Mouse (Mus musculus): ENCODE data around the gene Pcgf1. TPM values are rescaled to one million over a fixed set of nuclear protein-coding genes. Genes with fewer than 3 reads are reported as not detected.
A peak's percentile ranks its signal among the peaks of the same experiment; 100 is the strongest.

The Pcgf1 gene
- polyA plus RNA-seq, 1 experiment from 2014 or later = 29.9 TPM

DNA sequence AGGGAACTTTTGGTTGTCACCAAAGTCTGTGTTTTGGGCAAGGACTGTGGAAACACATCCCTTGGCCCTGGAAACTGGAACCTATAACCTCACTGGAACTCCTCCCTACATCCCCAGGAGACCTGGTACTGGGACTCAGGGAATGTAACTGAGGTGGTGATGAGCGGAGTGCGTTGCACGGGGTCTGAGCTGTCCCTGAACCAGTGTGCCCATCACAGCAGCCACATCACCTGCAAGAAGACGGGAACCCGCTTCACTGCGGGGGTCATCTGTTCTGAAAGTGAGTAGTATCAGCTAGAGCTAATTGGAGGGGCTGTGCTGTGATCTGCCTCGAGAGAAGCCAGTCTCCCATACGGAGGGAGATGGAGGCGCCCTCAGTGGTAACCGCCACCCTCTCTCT lies 28.3 kb upstream of the Pcgf1 start:
- H3K27me3 ChIP-seq (ENCODE audit: insufficient read depth, low read length) = no peaks in the 10 kb centered on the region
- H3K4me3 ChIP-seq (ENCODE audit: low read depth, low read length) = no peak overlapping the region
- peaks cover 28% of the 10 kb centered on the region for H3K36me3 ChIP-seq (ENCODE audit: insufficient read depth)
- 64% methylated on average over 10 of the region's 10 CpGs for WGBS
- H3K9me3 ChIP-seq (ENCODE audit: low read depth, low read length) = no peaks in the 10 kb centered on the region
- DNase-seq = no peak
- no peak overlapping the region for H3K9ac ChIP-seq
- no peak overlapping the region for H3K4me2 ChIP-seq
- ATAC-seq (ENCODE audit: insufficient read depth) = no peak
- H3K27ac ChIP-seq (ENCODE audit: low read depth) = no peak overlapping the region
- H3K4me1 ChIP-seq (ENCODE audit: insufficient read depth) = no peaks in the 10 kb centered on the region
- no peak for TF ChIP-seq CTCF (IDR thresholded peaks at IDR 0.05; ENCODE audit: low read depth)

DNA sequence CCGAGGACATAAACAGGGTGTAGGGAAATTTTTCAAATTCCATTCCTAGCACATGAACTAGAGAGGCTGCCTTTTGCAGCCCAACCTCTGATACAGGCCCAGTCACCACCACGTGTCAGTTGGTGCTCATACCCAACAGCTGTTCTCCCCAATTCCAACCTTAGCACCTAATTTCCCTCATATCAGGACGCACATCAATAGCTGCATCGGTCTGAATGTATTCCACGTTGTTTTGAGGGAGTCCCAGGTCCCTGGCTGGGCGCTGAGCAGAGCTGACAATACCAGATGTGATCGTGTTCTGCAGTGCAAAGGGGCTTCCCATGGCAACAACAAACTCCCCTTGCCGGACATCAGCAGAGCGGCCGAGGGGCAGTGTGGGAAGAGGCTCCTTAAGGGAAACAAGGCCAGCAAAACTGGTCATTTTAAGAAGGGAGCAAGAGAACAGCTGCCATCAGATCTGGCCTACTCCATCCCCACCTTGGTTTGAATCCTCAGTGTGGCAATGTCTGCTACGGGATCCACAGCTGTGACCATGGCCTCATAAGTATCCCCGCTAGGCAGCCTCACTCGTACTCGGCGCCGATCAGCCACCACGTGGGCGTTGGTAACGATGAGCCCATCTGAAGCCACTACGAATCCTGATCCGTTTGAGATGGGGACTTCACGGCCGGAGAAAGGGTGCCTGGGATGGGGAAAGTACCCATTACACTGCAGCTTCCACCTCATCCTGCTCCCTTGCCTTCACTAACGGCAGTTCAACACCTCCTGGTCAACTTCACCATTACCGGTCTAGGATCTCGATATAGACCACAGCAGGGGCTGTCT lies 24.3 kb upstream of the Pcgf1 start:
- Histone ChIP-seq H3K4me2 (peak overlapping the region; percentile 95), H3K9ac (peak overlapping the region; percentile 92), H3K27me3 (ENCODE audit: insufficient read depth, low read length) (no peaks in the 10 kb centered on the region), H3K36me3 (ENCODE audit: insufficient read depth) (peaks cover 51% of the 10 kb centered on the region), H3K4me3 (ENCODE audit: low read depth, low read length) (peak overlapping the region; percentile 98), H3K9me3 (ENCODE audit: low read depth, low read length) (no peaks in the 10 kb centered on the region), H3K4me1 (ENCODE audit: insufficient read depth) (peaks cover 5% of the 10 kb centered on the region; the same call in 1 of the 2 replicates), H3K27ac (ENCODE audit: low read depth) (peak overlapping the region; percentile 88)
- no peak for TF ChIP-seq CTCF (IDR thresholded peaks at IDR 0.05; ENCODE audit: low read depth)
- ATAC-seq (ENCODE audit: insufficient read depth) = peak; percentile 4; the same call in 1 of the 2 replicates
- 1% methylated on average over 26 of the region's 26 CpGs for whole genome bisulfite sequencing
- peak; percentile 66 for DNase-seq

DNA sequence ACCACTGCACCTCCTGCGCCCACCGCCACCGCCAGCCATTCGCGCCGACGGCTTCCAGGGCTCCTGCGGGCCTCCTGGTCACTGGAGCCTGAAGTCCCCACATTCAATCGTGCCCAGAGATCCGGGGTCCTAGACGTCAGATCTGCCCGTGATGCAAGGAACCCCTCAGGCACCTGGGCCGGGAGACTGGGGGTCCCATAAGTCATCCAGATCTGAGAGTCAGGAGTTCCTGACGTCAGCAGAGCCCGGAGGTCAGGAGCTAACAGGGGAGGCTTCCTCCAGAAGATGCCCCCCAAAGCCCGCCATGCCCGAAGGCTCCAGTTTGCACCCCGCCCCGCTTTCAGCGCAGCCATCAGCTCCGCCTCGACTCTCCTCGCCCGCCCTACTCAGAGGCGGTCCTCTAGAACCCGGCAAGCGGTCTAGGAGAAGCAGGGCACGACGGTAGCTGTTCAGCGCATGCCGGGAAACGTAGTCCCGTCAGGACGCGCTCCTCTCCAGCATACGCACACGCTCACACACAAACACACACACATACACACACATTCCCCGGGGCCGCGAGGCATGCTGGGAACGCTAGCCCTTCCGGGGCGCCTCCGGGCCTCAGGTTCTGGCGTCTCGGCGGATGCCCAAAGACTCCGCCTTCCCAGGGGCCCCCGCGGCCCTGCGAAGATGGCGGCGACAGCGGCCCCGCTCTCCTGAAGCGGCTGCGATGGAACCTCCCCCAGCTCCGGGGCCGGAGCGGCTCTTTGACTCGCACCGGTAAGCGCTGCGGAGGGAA lies 23.4 kb upstream of the Pcgf1 start, which contains the start of gene Aup1:
Aup1 (plus strand) TSS at position 448 of the 778 bp plus-strand sequence.
- DNase-seq (peak; percentile 99), ATAC-seq (ENCODE audit: insufficient read depth) (peak; percentile 98)
- H3K9me3 ChIP-seq (ENCODE audit: low read depth, low read length) = no peaks in the 10 kb centered on the region
- H3K27me3 ChIP-seq (ENCODE audit: insufficient read depth, low read length) = no peaks in the 10 kb centered on the region
- peak within 1 kb of the TSS; percentile 88 for H3K27ac ChIP-seq (ENCODE audit: low read depth)
- peaks cover 51% of the 10 kb centered on the region for H3K36me3 ChIP-seq (ENCODE audit: insufficient read depth)
- H3K9ac ChIP-seq = peak within 1 kb of the TSS; percentile 92
- H3K4me1 ChIP-seq (ENCODE audit: insufficient read depth) = peaks cover 5% of the 10 kb centered on the region; the same call in 1 of the 2 replicates
- no peak; the same call in 1 of the 2 replicates for TF ChIP-seq CTCF (IDR thresholded peaks at IDR 0.05; ENCODE audit: low read depth)
- peak within 1 kb of the TSS; percentile 95 for H3K4me2 ChIP-seq
- under 1% methylated on average over 64 of the region's 64 CpGs for WGBS
- peak within 1 kb of the TSS; percentile 98 for H3K4me3 ChIP-seq (ENCODE audit: low read depth, low read length)

DNA sequence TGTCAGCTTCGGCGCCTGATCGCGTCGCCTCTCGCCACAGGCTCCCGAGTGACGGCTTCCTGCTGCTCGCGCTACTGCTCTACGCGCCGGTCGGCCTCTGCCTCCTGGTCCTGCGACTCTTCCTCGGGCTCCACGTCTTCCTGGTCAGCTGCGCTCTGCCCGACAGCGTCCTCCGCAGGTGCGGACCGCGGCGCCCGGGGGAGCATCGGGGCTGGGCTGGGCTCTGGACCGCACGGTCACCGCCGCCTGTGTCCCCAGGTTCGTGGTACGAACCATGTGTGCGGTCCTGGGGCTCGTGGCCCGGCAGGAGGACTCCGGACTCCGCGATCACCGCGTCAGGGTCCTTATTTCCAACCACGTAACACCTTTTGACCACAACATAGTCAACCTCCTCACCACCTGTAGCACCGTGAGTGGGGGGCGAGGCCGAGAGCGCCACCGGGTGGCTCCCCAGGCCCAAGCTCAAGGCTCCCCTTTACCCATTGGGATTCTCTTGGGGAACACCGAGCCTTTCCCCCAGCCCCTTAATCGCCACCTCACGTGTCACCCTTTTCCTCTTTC lies 22.7 kb upstream of the Pcgf1 start, which contains the start of gene Htra2:
Htra2 (minus strand) TSS at position 403 of the 561 bp plus-strand sequence.
- WGBS = under 1% methylated on average over 50 of the region's 50 CpGs
- Histone ChIP-seq H3K4me1 (ENCODE audit: insufficient read depth) (peaks cover 5% of the 10 kb centered on the region; the same call in 1 of the 2 replicates), H3K9me3 (ENCODE audit: low read depth, low read length) (no peaks in the 10 kb centered on the region), H3K4me2 (peak within 1 kb of the TSS; percentile 95), H3K4me3 (ENCODE audit: low read depth, low read length) (peak within 1 kb of the TSS; percentile 98), H3K36me3 (ENCODE audit: insufficient read depth) (peaks cover 48% of the 10 kb centered on the region), H3K27me3 (ENCODE audit: insufficient read depth, low read length) (no peaks in the 10 kb centered on the region), H3K27ac (ENCODE audit: low read depth) (peak within 1 kb of the TSS; percentile 88), H3K9ac (peak within 1 kb of the TSS; percentile 92)
- peak; percentile 58 for TF ChIP-seq CTCF (IDR thresholded peaks at IDR 0.05; ENCODE audit: low read depth)
- ATAC-seq (ENCODE audit: insufficient read depth) = peak; percentile 29
- peak; percentile 42 for DNase-seq

DNA sequence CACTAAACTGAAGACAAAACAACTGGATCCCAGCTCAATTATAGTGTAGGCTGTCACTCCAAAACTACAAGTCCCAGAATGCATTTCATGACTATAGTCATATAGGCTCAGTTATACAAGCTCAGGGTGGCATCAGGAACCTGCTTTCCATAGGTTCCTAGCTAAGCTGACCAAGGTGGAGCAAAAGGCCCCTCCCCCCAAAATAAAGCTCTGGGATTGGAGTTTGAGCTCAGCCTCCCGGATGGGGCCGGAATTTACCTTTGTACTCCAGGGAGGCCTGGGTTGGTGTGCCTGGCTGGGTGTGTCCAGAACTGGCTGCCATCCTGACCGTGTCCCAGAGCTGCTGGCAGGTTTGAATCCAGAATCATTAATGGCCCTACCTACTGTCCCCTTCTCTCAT lies 19.9 kb upstream of the Pcgf1 start, which contains the start of gene Dqx1:
Dqx1 (plus strand) TSS at position 55 of the 400 bp plus-strand sequence.
- Histone ChIP-seq H3K4me2 (no peak within 1 kb of the TSS), H3K27me3 (ENCODE audit: insufficient read depth, low read length) (peaks cover 16% of the 10 kb centered on the region), H3K4me3 (ENCODE audit: low read depth, low read length) (no peak within 1 kb of the TSS), H3K9me3 (ENCODE audit: low read depth, low read length) (no peaks in the 10 kb centered on the region), H3K4me1 (ENCODE audit: insufficient read depth) (peaks cover 5% of the 10 kb centered on the region; the same call in 1 of the 2 replicates), H3K9ac (no peak within 1 kb of the TSS), H3K27ac (ENCODE audit: low read depth) (no peak within 1 kb of the TSS), H3K36me3 (ENCODE audit: insufficient read depth) (peaks cover 23% of the 10 kb centered on the region)
- no peak for TF ChIP-seq CTCF (IDR thresholded peaks at IDR 0.05; ENCODE audit: low read depth)
- ATAC-seq (ENCODE audit: insufficient read depth) (no peak), DNase-seq (peak; percentile 55)
- 43% methylated on average over 3 of the region's 3 CpGs for WGBS

DNA sequence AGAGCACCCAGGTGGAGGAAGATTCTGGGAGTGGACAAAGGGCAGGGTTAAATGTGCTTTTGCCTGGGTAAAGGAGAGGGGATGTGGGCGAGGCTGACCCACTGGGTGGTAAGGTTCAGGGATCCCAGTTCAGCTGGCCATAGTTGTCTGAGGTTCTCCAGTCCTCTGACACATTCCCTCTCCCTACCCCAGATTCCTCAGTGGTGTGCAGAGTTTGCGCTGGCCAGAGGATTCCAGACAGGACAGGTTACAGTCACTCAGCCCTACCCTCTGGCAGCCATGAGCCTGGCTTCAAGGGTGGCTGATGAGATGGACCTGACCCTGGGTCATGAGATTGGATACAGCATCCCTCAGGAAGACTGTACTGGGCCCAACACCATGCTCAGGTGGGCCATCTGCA lies 18.9 kb upstream of the Pcgf1 start:
- H3K4me2 ChIP-seq = no peak overlapping the region
- H3K36me3 ChIP-seq (ENCODE audit: insufficient read depth) = peaks cover 23% of the 10 kb centered on the region
- 71% methylated on average over 2 of the region's 2 CpGs for WGBS
- peaks cover 25% of the 10 kb centered on the region for H3K27me3 ChIP-seq (ENCODE audit: insufficient read depth, low read length)
- no peaks in the 10 kb centered on the region for H3K9me3 ChIP-seq (ENCODE audit: low read depth, low read length)
- H3K4me3 ChIP-seq (ENCODE audit: low read depth, low read length) = no peak overlapping the region
- no peak for DNase-seq
- no peak for TF ChIP-seq CTCF (IDR thresholded peaks at IDR 0.05; ENCODE audit: low read depth)
- H3K4me1 ChIP-seq (ENCODE audit: insufficient read depth) = peaks cover 5% of the 10 kb centered on the region; the same call in 1 of the 2 replicates
- H3K9ac ChIP-seq = no peak overlapping the region
- no peak overlapping the region for H3K27ac ChIP-seq (ENCODE audit: low read depth)
- ATAC-seq (ENCODE audit: insufficient read depth) = no peak

Measured in lung, embryonic 14.5 days (tissue).